Mouse (Mus musculus): ENCODE results near the gene Sass6.
"Not testable (repeated sequence)": the region's sequence is repeated elsewhere in the genome, so short reads cannot be mapped to it uniquely, and the experiment has no call there.

Gene Sass6

DNA sequence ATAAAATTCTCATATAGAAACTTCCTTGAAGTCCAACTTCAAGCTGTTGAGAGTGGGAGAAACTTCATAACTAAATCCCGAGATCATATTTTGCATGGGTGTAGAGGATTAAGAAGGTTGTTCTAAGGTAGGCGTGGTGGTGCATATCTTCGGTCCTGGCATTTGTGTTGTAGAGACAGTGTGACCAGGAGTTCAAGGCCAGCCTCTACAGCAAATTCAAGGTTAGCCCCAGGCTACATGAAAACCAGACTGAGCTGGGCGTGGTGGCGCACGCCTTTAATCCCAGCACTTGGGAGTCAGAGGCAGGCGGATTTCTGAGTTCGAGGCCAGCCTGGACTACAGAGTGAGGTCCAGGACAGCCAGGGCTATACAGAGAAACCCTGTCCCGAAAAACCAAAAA lies 69.5 kb downstream of the Sass6 start:
- not testable (repeated sequence) for DNase-seq
